Mouse (Mus musculus): ENCODE measurements around the gene Srgap1.

The Srgap1 gene

DNA sequence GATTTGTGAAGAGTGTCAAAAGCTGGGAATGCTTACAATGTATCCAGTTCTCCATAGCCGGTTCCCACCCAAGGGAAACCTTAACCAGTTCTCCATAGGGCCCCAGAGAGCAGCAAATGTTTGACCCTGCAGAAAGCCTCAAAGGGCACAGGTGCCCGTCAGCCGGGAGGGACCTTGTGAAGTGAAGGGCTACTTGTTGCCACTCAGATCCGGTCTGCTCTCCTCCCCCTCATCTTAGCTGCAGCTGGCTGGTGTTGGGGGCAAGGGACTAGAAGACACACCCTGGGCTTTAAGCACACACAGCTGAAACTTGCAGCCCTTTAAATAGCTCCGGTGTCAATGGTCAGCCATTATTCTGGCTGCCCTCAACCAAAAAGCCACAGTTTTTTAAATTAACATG, 30.1 kb downstream of the Srgap1 start:
- DNase-seq (ENCODE audit: low read depth, low spot score): no peak

DNA sequence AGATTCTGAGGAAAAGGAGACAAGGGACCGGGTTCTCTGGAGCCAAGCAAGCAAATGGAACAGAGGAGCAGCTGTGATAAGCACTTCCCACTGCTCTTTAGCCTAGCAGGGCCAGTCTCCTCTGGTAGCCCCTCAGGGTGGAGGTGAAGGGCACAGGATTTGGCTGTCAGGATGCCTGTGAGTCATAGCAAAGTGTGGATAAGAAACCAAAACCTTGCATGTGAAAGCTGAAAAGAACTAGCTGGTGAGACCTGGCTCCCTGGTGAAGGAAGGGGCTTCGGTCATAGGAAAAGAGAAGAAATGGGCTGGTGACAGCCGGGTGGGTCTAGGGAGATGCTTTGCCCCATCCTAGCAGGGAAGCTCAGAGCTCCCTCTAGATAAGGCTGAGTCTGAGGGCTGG, 30.5 kb downstream of the Srgap1 start:
- DNase-seq (ENCODE audit: low read depth, low spot score): no peak

DNA sequence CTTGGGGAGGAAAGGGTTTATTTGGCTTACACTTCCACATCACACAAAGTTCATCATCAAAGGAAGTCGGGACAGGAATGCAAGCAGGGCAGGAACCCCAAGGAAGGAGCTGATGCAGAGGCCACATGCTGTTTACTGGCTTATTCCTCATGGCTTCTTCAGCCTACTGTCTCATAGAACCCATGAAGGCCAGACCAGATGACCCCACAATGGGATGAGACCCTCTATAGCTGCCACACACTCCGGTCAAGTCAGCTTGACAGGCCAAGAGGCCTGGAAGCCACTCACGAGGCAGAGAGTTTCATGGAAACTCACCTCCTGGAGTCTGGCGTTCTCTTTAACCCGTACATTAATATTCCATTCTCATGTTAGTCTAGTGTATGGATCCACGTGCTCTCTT, 34.8 kb downstream of the Srgap1 start:
- DNase-seq (ENCODE audit: low read depth, low spot score): no peak

- no peak for DNase-seq (ENCODE audit: low read depth, low spot score)
These were observed 38.3 kb downstream of the Srgap1 start for GRCm38 (mm10) chr10:122008731-122009391.

DNA sequence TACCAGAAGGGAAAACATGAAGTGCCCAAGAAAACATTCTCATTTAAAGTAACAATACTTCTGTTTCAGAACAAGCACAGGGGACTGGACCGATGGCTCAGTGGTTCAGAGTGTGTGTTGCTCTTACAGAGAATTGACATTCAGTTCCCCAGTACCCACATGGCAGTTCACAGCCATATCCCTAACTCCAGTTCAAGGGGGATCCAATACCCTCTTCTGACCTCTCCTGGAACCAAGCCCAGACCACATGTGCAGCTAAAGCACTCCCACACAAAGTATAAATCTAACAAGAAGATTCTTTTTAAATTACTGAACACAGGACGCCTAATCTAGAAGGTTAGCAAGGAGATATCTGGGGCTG, 38.8 kb downstream of the Srgap1 start:
- DNase-seq (ENCODE audit: low read depth, low spot score): no peak

DNA sequence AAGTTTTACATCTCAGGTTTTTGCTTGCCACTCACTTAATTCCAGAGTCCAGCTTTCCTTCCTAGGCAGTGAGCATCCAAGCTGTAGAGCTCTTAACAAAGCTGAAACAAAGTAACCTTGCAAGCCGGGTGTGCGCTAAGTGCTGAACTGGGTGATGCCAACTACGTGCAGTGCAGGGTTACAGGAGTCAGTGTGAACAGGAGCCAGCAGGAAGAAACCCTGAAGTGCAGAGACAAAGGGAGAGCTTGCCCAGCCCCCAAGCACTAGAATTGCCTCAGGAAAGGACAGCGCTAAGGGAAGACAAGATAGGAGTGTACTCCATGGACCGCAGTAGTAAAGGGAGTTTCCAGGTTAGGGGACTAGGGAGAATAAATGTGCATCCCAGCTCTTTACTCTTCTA, 40.5 kb downstream of the Srgap1 start:
- no peak for DNase-seq (ENCODE audit: low read depth, low spot score)

DNA sequence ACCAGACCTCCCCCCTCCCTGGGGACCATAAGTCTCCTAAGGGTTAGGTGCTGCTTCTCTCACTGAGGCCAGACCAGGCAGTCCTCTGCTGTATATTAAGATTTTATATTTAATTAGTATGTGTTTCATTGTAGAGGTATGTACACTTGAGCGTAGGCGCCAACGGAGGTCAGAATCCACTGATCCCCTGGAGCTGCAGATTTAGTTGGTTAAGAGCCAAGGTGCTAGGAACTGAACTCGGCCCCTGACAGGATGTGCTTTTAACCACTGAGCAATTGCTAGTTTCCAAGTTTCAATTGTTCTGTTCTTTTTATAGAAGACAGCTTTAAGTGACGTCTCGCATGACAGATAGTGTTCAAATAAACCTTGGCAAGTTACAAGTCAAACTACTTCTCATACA, 41.0 kb downstream of the Srgap1 start:
- no peak for DNase-seq (ENCODE audit: low read depth, low spot score)

DNA sequence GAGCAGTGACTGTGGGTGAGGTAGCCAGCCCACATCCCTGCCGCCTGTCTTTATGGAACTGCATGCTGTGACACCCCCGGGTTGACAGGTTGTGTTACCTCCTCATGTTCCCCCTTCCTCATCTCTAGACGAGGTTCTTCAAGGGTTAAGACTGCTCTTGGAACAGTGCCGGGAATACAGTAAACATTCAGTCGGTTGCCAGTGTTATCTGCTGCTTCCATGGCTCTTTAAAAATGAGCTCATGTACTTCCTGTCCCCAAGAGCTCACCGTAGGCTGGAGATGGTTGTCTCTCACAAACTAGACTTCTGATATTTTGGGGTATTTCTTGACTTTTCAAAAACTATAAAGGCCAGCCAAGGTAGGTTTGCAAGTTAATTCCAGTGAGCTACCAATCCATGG, 41.6 kb downstream of the Srgap1 start:
- DNase-seq (ENCODE audit: low read depth, low spot score): no peak

- no peak for DNase-seq (ENCODE audit: low read depth, low spot score)
These were observed 44.2 kb downstream of the Srgap1 start for GRCm38 (mm10) chr10:122002930-122003329.

- DNase-seq (ENCODE audit: low read depth, low spot score): no peak
These were observed 48.3 kb downstream of the Srgap1 start for GRCm38 (mm10) chr10:121998806-121999205.

- no peak for DNase-seq (ENCODE audit: low read depth, low spot score)
These were observed 50.6 kb downstream of the Srgap1 start for GRCm38 (mm10) chr10:121996500-121996899.

DNA sequence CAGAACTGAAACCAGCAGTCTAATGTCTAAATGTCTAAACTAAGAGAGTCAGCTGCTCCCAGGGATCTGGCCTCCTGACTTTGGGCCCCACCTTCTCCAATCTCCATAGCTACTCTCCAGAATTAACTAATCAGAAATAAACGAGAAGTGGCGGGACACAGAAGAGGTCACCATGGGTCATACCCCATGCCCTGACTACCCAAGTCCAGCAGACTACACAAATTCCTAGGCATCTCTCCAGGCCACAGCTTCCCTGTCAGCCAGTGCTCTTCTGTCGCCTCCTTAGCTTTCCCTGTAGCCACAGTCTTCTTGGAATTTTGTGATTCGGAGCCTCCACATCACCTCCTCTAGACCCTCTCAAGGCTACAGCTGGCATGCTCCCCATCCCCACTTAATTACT, 51.7 kb downstream of the Srgap1 start:
- no peak for DNase-seq (ENCODE audit: low read depth, low spot score)

DNA sequence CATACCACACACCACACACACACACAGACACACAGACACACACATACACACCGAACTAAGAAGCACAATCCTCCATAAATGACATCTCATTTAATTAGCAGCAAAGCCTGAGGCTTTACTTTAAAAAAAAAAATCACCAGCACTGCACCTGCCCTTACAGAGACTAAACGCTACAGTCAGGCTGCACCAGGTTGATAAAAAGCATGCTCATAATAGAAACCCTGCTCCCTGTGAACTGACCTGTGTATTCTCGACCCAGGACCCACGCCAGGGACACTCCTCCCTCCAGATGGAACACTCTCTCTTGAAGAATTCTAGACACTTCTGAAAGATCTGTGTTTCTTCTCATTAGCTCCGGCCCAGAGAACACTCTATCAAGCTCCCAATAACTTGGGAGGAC, 52.5 kb downstream of the Srgap1 start:
- DNase-seq (ENCODE audit: low read depth, low spot score): no peak

DNA sequence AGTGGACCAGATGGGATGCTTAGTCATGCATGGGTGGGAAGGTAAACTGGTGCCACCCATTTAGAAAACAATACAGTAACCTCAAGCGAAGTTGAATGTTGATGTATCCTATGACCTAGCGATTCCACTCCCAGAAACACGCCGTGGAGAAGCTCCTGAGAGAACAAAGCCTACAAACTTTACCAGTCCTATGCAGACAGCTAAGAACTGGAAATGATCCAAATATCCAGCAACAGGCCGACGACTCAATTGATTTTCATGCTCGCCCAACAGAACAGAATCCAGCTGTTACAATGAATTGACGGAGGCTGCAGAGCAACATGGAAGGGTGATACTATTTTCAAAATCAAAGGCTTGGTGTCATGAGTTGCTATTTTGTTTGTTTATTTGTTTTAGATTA, 54.5 kb downstream of the Srgap1 start:
- no peak for DNase-seq (ENCODE audit: low read depth, low spot score)

GRCm38 (mm10) chr10:121986997-121987396, 60.1 kb downstream of the Srgap1 start:
- DNase-seq (ENCODE audit: low read depth, low spot score): no peak

- DNase-seq (ENCODE audit: low read depth, low spot score): no peak
These were observed 62.2 kb downstream of the Srgap1 start for GRCm38 (mm10) chr10:121984887-121985286.

DNA sequence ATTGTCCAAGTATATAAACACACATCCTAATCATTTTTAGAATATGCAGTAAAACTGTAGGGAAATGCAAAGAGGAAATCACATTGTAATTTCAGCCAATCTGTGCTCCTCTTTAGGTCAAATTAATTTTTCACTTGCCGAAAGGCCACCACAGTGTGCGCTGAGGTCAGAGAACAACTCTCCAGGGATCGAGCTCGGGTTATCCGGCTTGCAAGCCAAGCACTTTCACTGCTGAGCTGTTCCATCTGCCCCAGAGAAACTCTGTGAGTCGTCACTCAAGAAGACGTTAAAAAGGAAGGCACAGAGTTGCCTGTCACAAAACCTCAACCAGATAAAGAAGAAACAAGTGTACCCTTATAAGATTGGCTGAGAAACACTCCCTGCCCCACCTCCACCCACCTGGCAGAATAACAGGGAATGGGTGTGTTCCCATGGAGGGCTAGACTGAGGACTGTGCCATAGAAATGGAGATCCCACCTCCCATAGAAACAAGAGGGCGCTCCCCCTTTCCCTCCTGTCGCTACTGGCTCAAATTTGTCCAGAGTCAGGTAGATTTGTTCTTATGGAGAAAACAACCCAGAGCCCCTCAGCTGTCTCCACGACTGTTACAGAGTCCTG, 63.0 kb downstream of the Srgap1 start:
- no peak for DNase-seq (ENCODE audit: low read depth, low spot score)

DNA sequence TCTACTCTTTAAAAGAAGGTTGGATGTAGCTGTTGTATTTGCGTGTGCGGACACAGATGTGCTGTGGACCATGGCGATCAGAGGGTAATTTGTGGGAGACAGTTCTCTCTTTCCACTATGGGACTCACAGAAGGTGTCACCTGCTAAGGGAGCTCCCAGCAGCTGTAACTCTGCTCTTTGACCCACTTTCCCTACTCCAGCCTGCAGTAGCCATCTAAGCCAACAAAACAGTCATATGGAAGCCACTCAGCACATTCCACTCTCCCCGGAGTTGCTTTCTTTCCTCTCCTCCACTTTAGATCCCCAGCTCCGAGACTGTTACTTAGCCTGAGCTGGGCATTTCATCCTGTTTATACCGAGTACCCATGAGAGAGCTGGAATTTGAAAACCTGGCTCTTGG, 71.8 kb downstream of the Srgap1 start:
- DNase-seq (ENCODE audit: low read depth, low spot score): no peak

- DNase-seq (ENCODE audit: low read depth, low spot score): no peak
These were observed 72.5 kb downstream of the Srgap1 start for GRCm38 (mm10) chr10:121974591-121974990.

DNA sequence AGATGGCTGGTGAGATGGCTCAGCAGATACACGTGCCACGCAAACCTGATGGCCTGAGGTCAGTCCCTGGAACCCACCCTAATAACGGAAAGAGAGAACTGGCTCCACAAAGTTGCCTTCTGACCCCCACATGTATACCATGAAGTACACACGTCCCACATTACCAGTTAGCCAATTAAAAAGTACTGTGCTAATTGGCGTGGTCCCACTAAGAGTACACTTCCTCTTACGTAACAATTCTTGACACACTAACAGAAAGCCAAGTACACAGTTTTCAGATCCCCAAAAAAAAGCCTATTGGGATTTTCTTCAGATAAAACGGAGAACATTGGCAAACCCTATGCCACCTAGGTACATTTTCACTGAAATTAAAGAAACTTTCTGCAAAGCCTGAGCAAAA, 73.8 kb downstream of the Srgap1 start:
- no peak for DNase-seq (ENCODE audit: low read depth, low spot score)

GRCm38 (mm10) chr10:121972249-121972892, 74.7 kb downstream of the Srgap1 start:
- DNase-seq (ENCODE audit: low read depth, low spot score): no peak

DNA sequence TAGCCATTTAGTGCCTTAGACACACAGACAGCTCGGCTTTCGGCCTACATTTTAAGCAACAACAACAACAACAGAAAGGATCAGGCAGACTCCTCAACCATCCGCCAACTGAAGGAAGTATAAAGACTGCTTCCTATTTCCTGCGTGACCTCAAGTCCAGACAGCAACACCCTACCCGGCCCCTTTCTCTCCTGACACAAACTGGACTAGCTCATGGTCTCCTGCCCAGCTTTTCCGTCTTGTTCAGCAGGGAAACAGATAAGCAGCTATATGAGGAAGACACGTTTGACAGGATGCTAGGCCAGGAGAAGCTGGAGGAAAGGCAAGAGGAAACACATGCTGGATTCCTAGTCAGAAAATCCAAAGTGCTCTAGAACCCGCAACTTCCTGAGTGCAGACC, 75.5 kb downstream of the Srgap1 start:
- DNase-seq (ENCODE audit: low read depth, low spot score): no peak

- no peak for DNase-seq (ENCODE audit: low read depth, low spot score)
These were observed 76.2 kb downstream of the Srgap1 start for GRCm38 (mm10) chr10:121970912-121971311.

Data from WW6 (cell line).